Mouse (Mus musculus): ENCODE results near the gene Dido1. TPM values are rescaled to one million over a fixed set of nuclear protein-coding genes. Genes with fewer than 3 reads are reported as not detected.

Dido1 gene
- 79.5 TPM for polyA plus RNA-seq (2017; shearing (Covaris generic))

DNA sequence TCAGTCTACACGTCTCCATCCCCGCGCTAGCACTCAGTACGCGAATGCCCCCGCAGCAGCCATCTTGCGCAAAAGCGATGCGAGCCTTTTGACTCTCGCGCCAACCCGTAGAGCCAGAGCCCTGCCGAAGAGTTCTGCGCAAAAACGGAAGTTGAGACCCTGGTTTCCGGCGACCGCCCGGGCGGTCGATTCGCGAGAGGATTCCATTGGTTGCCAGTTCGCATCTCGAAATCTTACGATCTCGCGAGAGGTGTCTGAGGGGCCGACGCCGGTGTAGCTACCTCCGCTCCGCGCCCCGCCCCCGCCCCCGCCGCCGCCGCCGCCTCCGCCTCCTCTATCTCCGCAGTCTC is at the start of gene Dido1, which contains the start of gene Gid8:
TSS of gene Dido1 (minus strand) at position 77 of the 350 bp plus-strand sequence.
TSS of gene Gid8 (plus strand) at position 195 of the 350 bp plus-strand sequence.

DNA sequence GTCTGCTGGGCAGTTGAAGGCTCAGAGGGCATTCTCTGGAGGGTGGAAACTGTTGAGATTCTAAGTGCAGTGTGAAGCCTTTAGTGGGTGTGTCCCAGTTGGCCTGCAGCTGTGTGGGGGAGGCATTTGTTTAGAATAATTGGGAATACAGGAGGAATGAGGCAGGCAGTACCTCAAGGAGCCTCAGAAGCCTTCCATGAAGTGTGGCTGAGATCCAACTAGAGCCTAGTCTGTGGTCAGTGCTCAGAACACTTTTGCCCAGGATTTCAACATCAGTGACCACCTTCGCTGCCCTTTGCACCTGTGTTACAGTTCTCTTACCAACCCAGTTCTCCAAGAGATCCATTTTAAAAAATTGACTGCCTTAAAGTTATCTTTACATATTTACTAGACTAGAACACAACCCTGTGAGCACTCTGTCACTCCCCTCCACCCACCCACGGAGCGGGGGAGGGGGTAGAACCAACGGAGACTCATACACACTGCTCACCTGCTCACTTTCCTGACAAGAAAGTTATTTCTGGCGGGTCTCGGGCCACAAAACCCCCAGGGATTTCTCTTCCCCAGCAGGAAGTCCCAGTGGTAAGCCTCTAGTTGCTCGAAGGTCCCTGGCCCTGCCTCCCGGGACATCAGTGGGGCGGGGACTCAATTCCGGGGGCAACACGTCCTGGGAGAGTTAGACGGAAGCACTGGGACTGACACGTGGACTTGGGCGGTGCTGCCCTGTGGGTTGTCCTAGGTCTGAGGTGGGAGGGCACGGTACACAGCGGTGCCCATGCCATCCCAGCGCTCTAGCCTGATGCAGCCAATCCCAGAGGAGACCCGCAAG is 15.0 kb upstream of the Dido1 start, which contains the start of gene Slc17a9:
TSS of gene Slc17a9 (plus strand) at position 679 of the 829 bp plus-strand sequence.

DNA sequence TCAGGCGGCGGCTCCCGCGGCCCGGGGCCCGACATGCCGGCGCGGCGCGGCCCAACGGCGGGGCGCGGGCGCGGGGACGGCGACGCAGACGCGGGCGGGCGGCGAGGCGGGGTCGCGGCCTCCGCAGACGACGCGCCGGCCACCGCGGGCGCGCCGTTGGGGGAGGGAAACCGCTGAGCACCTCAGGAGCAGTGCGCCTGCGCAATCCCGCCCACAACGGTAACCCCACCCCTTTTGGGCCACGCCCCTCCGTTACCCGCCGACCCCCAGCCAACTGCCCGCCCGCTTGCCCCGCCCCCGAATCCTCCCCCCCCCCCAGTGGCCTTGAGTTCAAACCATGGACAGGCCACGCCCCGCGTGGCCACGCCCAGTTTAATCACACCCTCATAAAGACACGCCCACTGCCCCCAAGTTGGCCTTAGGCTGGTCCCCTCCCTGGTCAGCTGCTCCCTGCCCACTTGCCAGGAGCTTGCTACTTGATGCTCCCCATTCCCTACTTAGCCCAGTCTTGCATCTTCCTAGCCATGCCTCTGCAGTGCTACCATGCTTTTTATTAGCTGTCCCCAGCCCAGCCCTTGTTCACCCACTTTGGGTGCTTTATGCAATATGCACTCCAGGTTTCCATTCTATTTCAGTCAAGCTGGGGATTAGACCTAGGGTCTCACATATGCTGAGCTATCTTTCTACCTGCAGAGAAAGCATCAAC is 67.1 kb downstream of the Dido1 start, which contains the start of gene Tcfl5:
TSS of gene Tcfl5 (minus strand) at position 154 of the 706 bp plus-strand sequence.

Other genes starting within 250 kb of the Dido1 start
- not detected for gene Ntsr1, start 210.0 kb downstream of the Dido1 start, polyA plus RNA-seq (2017; shearing (Covaris generic))
- gene Mrgbp, start 128.7 kb downstream of the Dido1 start, polyA plus RNA-seq (2017; shearing (Covaris generic)): 42.1 TPM
- gene Ogfr, start 120.8 kb downstream of the Dido1 start, polyA plus RNA-seq (2017; shearing (Covaris generic)): 91.9 TPM
- gene Col9a3, start 112.2 kb downstream of the Dido1 start, polyA plus RNA-seq (2017; shearing (Covaris generic)): 2.9 TPM
- not detected for gene Tcfl5, start 67.3 kb downstream of the Dido1 start, polyA plus RNA-seq (2017; shearing (Covaris generic))
- 27.6 TPM for gene Gid8, start 118 bp upstream of the Dido1 start, polyA plus RNA-seq (2017; shearing (Covaris generic))
- gene Slc17a9, start 15.3 kb upstream of the Dido1 start, polyA plus RNA-seq (2017; shearing (Covaris generic)): 94.0 TPM
- not detected for gene Bhlhe23, start 66.9 kb upstream of the Dido1 start, polyA plus RNA-seq (2017; shearing (Covaris generic))
- 6.1 TPM for gene Ythdf1, start 210.9 kb upstream of the Dido1 start, polyA plus RNA-seq (2017; shearing (Covaris generic))
- gene Birc7, start 219.0 kb upstream of the Dido1 start, polyA plus RNA-seq (2017; shearing (Covaris generic)): not detected
- gene Nkain4, start 244.7 kb upstream of the Dido1 start, polyA plus RNA-seq (2017; shearing (Covaris generic)): not detected